Mouse (Mus musculus) heart, embryonic 11.5 days (tissue): Measurements from ENCODE around the gene Ly6g6d. TPM values are rescaled to one million over a fixed set of nuclear protein-coding genes. Genes with fewer than 3 reads are reported as not detected.

Source experiments
- ATAC-seq: fragments of 200-750 bp; cut with Nextera tagmentation; replicated peaks from 2 replicates; pipeline ENCODE4 v1.8.0; 2017; ENCODE audit warnings: moderate library complexity; ENCODE audit not compliant: insufficient number of reproducible peaks, low FRiP score, low TSS enrichment
- H3K27ac ChIP-seq: fragments of 300-500 bp; sonication (generic); 2 replicates; pipeline ENCODE4 v1.5.1; 2014; ENCODE audit warnings: mild to moderate bottlenecking, low read depth, low read length
- H3K27me3 ChIP-seq: fragments of 300-500 bp; sonication (generic); 2 replicates; pipeline ENCODE4 v1.6.1; 2014; ENCODE audit warnings: mild to moderate bottlenecking, low read length, mixed read lengths; ENCODE audit not compliant: control insufficient read depth, insufficient read depth
- H3K36me3 ChIP-seq: fragments of 300-500 bp; sonication (generic); 2 replicates; pipeline ENCODE4 v1.6.1; 2014; ENCODE audit warnings: mild to moderate bottlenecking, low read length, moderate library complexity, mixed read lengths; ENCODE audit not compliant: control insufficient read depth, insufficient read depth
- H3K4me1 ChIP-seq: fragments of 300-500 bp; sonication (generic); 2 replicates; pipeline ENCODE4 v1.6.1; 2014; ENCODE audit warnings: low read length; ENCODE audit not compliant: control insufficient read depth, insufficient read depth
- H3K4me2 ChIP-seq: fragments of 300-500 bp; sonication (generic); 2 replicates; pipeline ENCODE4 v1.6.1; 2014; ENCODE audit warnings: mild to moderate bottlenecking, moderate library complexity
- H3K4me3 ChIP-seq: fragments of 300-500 bp; sonication (generic); 2 replicates; pipeline ENCODE4 v1.5.1; 2014; ENCODE audit warnings: low read depth, low read length
- H3K9ac ChIP-seq: fragments of 300-500 bp; sonication (generic); 2 replicates; pipeline ENCODE4 v1.6.1; 2014; ENCODE audit warnings: mild to moderate bottlenecking, low read depth, low read length, moderate library complexity
- H3K9me3 ChIP-seq: fragments of 300-500 bp; sonication (generic); replicated peaks from 2 replicates; pipeline ENCODE4 v1.6.1; 2016; ENCODE audit warnings: low read length; ENCODE audit not compliant: control insufficient read depth
- WGBS: fragments of 180-500 bp; shearing (Covaris S2); extraction: QIAGEN DNeasy Blood & Tissue Kit; methylation state at CpG from one replicate; pipeline ENCODE4 v1.1.7; 2014; ENCODE audit not compliant: insufficient replicate concordance; 5-methylcytosine and 5-hydroxymethylcytosine counted together
- polyA plus RNA-seq: library from polyadenylated mRNA; unstranded; fragments of >200 nt; fragmentation: Nextera tagmentation; extraction: Ambion mirVana; gene quantifications from 2 replicates; pipeline ENCODE4 v1.2.1, GENCODE M21; 2014

Ly6g6d gene
- polyA plus RNA-seq, 1 experiment from 2014 or later: 2.0 TPM

- peaks cover 12% of the 10 kb centered on the region for H3K4me1 ChIP-seq
- no peak overlapping the region for H3K27ac ChIP-seq
- WGBS: 85% methylated on average over 14 of the region's 14 CpGs
- no peak overlapping the region for H3K9ac ChIP-seq
- H3K4me3 ChIP-seq: no peak overlapping the region
- no peak overlapping the region for H3K4me2 ChIP-seq
- H3K9me3 ChIP-seq: no peaks in the 10 kb centered on the region
- H3K36me3 ChIP-seq: peaks cover 24% of the 10 kb centered on the region
- no peak for ATAC-seq
- no peaks in the 10 kb centered on the region for H3K27me3 ChIP-seq
Measured at GRCm38 (mm10) chr17:35092403-35093198, 14.7 kb upstream of the Ly6g6d start.

GRCm38 (mm10) chr17:35090166-35090932, 12.5 kb upstream of the Ly6g6d start:
- Histone ChIP-seq H3K27me3 (no peaks in the 10 kb centered on the region), H3K36me3 (peaks cover 18% of the 10 kb centered on the region), H3K9ac (peak overlapping the region; percentile 97), H3K4me1 (peaks cover 12% of the 10 kb centered on the region), H3K4me2 (peak overlapping the region; percentile 84), H3K27ac (no peak overlapping the region), H3K4me3 (peak overlapping the region; percentile 69), H3K9me3 (no peaks in the 10 kb centered on the region)
- ATAC-seq: no peak
- WGBS: 68% methylated on average over 8 of the region's 8 CpGs

- peak; percentile 97 for ATAC-seq
- peak within 1 kb of the TSS; percentile 97 for H3K9ac ChIP-seq
- peak within 1 kb of the TSS; percentile 96 for H3K27ac ChIP-seq
- H3K4me1 ChIP-seq: peaks cover 9% of the 10 kb centered on the region
- no peaks in the 10 kb centered on the region for H3K27me3 ChIP-seq
- peak within 1 kb of the TSS; percentile 69 for H3K4me3 ChIP-seq
- H3K4me2 ChIP-seq: peak within 1 kb of the TSS; percentile 84
- 2% methylated on average over 67 of the region's 67 CpGs for WGBS
- H3K36me3 ChIP-seq: peaks cover 13% of the 10 kb centered on the region
- no peaks in the 10 kb centered on the region for H3K9me3 ChIP-seq
Measured at GRCm38 (mm10) chr17:35088825-35089644, 11.2 kb upstream of the Ly6g6d start, which contains the start of gene Abhd16a. Gene Abhd16a (plus strand): TSS chr17:35089263.

GRCm38 (mm10) chr17:35088151-35088550, 10.3 kb upstream of the Ly6g6d start:
- 48% methylated on average over 2 of the region's 2 CpGs for WGBS
- H3K4me2 ChIP-seq: no peak overlapping the region
- H3K9ac ChIP-seq: no peak overlapping the region
- no peak overlapping the region for H3K4me3 ChIP-seq
- peaks cover 9% of the 10 kb centered on the region for H3K4me1 ChIP-seq
- ATAC-seq: no peak
- H3K9me3 ChIP-seq: no peaks in the 10 kb centered on the region
- no peak overlapping the region for H3K27ac ChIP-seq
- no peaks in the 10 kb centered on the region for H3K27me3 ChIP-seq
- peaks cover 13% of the 10 kb centered on the region for H3K36me3 ChIP-seq

- no peaks in the 10 kb centered on the region for H3K27me3 ChIP-seq
- no peak within 1 kb of the TSS for H3K9ac ChIP-seq
- no peak within 1 kb of the TSS for H3K4me2 ChIP-seq
Measured at GRCm38 (mm10) chr17:35085208-35085865, 7.5 kb upstream of the Ly6g6d start, which contains the start of gene Ly6g6f. Gene Ly6g6f (minus strand): TSS chr17:35085610.

GRCm38 (mm10) chr17:35083929-35084497, 6.1 kb upstream of the Ly6g6d start:
- no peaks in the 10 kb centered on the region for H3K27me3 ChIP-seq
- ATAC-seq: no peak
- H3K4me3 ChIP-seq: no peak overlapping the region
- WGBS: 57% methylated on average over 3 of the region's 3 CpGs
- no peaks in the 10 kb centered on the region for H3K36me3 ChIP-seq
- H3K4me2 ChIP-seq: no peak overlapping the region
- H3K4me1 ChIP-seq: peaks cover 8% of the 10 kb centered on the region
- no peak overlapping the region for H3K27ac ChIP-seq
- H3K9ac ChIP-seq: no peak overlapping the region
- H3K9me3 ChIP-seq: no peaks in the 10 kb centered on the region

More at GRCm38 (mm10) chr17:35085208-35085865, 7.5 kb upstream of the Ly6g6d start, which contains the start of gene Ly6g6f:
- no peak within 1 kb of the TSS for H3K4me3 ChIP-seq
- H3K9me3 ChIP-seq: no peaks in the 10 kb centered on the region
- H3K4me1 ChIP-seq: peaks cover 6% of the 10 kb centered on the region
- 59% methylated on average over 7 of the region's 7 CpGs for WGBS
- no peak within 1 kb of the TSS for H3K27ac ChIP-seq
- ATAC-seq: no peak
- H3K36me3 ChIP-seq: no peaks in the 10 kb centered on the region

GRCm38 (mm10) chr17:35082841-35083576, 5.1 kb upstream of the Ly6g6d start:
- H3K27ac ChIP-seq: no peak overlapping the region
- no peaks in the 10 kb centered on the region for H3K36me3 ChIP-seq
- no peak for ATAC-seq
- H3K9me3 ChIP-seq: no peaks in the 10 kb centered on the region
- WGBS: 79% methylated on average over 16 of the region's 16 CpGs
- peaks cover 11% of the 10 kb centered on the region for H3K4me1 ChIP-seq
- no peak overlapping the region for H3K4me3 ChIP-seq
- 0 out of 2 replicates have a peak overlapping the region, but pooled peaks have one; percentile 16 for H3K9ac ChIP-seq
- no peak overlapping the region for H3K4me2 ChIP-seq
- no peaks in the 10 kb centered on the region for H3K27me3 ChIP-seq
